Mouse (Mus musculus) ES-E14 (cell line): ENCODE measurements around the gene Ahdc1. TPM values are rescaled to one million over a fixed set of nuclear protein-coding genes. Genes with fewer than 3 reads are reported as not detected.

Source experiments
- DNase-seq: peaks from one replicate; pipeline ENCODE4 v3.0.0-alpha.2; 2013; ENCODE audit warnings: low read depth, low spot score
- H3K27ac ChIP-seq: 2 replicates; pipeline ENCODE4 v1.5.1; 2012; ENCODE audit warnings: low read depth, mild to moderate bottlenecking, low read length, moderate library complexity, mixed read lengths; ENCODE audit not compliant: poor library complexity, insufficient read depth, severe bottlenecking
- H3K36me3 ChIP-seq: 2 replicates; pipeline ENCODE4 v1.6.1; 2012; ENCODE audit warnings: mild to moderate bottlenecking, low read length, moderate library complexity, mixed read lengths; ENCODE audit not compliant: control insufficient read depth, poor library complexity, insufficient read depth, severe bottlenecking
- H3K4me1 ChIP-seq, 2 experiments: fragments of 150-350 bp in 1 of 2; sonication (generic) in 1 of 2; 2 replicates each; pipeline ENCODE4 v1.6.1; 2012; ENCODE audit warnings: low read length in 2 of 2, mild to moderate bottlenecking in 1 of 2, mixed read lengths in 1 of 2; ENCODE audit not compliant: control insufficient read depth in 2 of 2, insufficient read depth in 2 of 2, poor library complexity in 1 of 2
- H3K4me3 ChIP-seq, 2 experiments: fragments of 150-350 bp in 1 of 2; sonication (generic) in 1 of 2; 2 replicates each; pipeline ENCODE4 v1.5.1; 2012; ENCODE audit warnings: low read length in 2 of 2, low read depth in 1 of 2, mild to moderate bottlenecking in 1 of 2, mixed read lengths in 1 of 2; ENCODE audit not compliant: insufficient read depth in 1 of 2, poor library complexity in 1 of 2, severe bottlenecking in 1 of 2
- H3K9ac ChIP-seq: 2 replicates; pipeline ENCODE4 v1.6.1; 2012; ENCODE audit warnings: low read depth, mild to moderate bottlenecking, low read length, mixed read lengths; ENCODE audit not compliant: poor library complexity, insufficient read depth, severe bottlenecking
- H3K9me3 ChIP-seq: fragments of 150-350 bp; sonication (generic); 2 replicates; pipeline ENCODE4 v1.6.1; 2012; ENCODE audit warnings: low read depth, mild to moderate bottlenecking, low read length; ENCODE audit not compliant: control insufficient read depth, insufficient read depth
- CHD2 ChIP-seq: IDR thresholded peaks from 2 replicates; pipeline ENCODE4 v1.6.1; 2014; ENCODE audit warnings: mild to moderate bottlenecking, low read depth, low read length, inconsistent platforms
- HCFC1 ChIP-seq: IDR thresholded peaks from 2 replicates; pipeline ENCODE4 v1.6.1; 2012; ENCODE audit warnings: low read length, inconsistent platforms, borderline replicate concordance; ENCODE audit not compliant: insufficient read depth
- MAFK ChIP-seq: IDR thresholded peaks from 2 replicates; pipeline ENCODE4 v1.6.1; 2014; ENCODE audit warnings: mild to moderate bottlenecking, low read depth, low read length, inconsistent platforms; ENCODE audit not compliant: insufficient read depth
- ZC3H11A ChIP-seq: IDR thresholded peaks from 2 replicates; pipeline ENCODE4 v1.6.1; 2012; ENCODE audit warnings: low read depth, mild to moderate bottlenecking, inconsistent platforms, low read length, borderline replicate concordance
- ZNF384 ChIP-seq: IDR thresholded peaks from 2 replicates; pipeline ENCODE4 v1.6.1; 2012; ENCODE audit warnings: low read depth, low read length, inconsistent platforms
- in situ Hi-C, 2 experiments: fragments of 600-800 bp; cut with MboI; formaldehyde crosslinking; loops; one replicate each; pipeline ENCODE4 v1.15.1; 2025; ENCODE audit warnings: low sequenced_read_pairs in 2 of 2, inconsistent platforms in 1 of 2; ENCODE audit not compliant: unreplicated experiment in 2 of 2
- total RNA-seq: library from RNA; depleted of rRNA; stranded (reverse); fragments of 300-350 nt; gene quantifications from 2 replicates; pipeline ENCODE4 v1.2.3, GENCODE M21; 2012

The Ahdc1 gene
- total RNA-seq, 1 experiment: 61.8 TPM

GRCm38 (mm10) chr4:132982999-132983398 lies 28.1 kb upstream of the Ahdc1 start:
- Histone ChIP-seq H3K4me1 (peaks cover 8 to 31% of the 10 kb centered on the region in 2 experiments; a peak in 3 of 4 replicates), H3K27ac (no peak overlapping the region), H3K9ac (no peak overlapping the region), H3K36me3 (no peaks in the 10 kb centered on the region), H3K4me3 (no peak overlapping the region), H3K9me3 (no peaks in the 10 kb centered on the region)
- TF ChIP-seq MAFK (no peak), ZC3H11A (no peak), CHD2 (no peak), HCFC1 (no peak), ZNF384 (no peak)
- in situ Hi-C loops: no loop called here
- no peak for DNase-seq

GRCm38 (mm10) chr4:132983664-132984512 lies 27.2 kb upstream of the Ahdc1 start:
- no peak for DNase-seq
- Histone ChIP-seq H3K36me3 (no peaks in the 10 kb centered on the region), H3K27ac (peak overlapping the region; percentile 35), H3K9ac (no peak overlapping the region; the same call in 1 of the 2 replicates), H3K4me3 (no peak overlapping the region), H3K4me1 (peaks cover 8 to 33% of the 10 kb centered on the region in 2 experiments; a peak in 3 of 4 replicates), H3K9me3 (no peaks in the 10 kb centered on the region)
- in situ Hi-C loops: no loop called here
- TF ChIP-seq ZC3H11A (no peak), HCFC1 (no peak), CHD2 (no peak), ZNF384 (no peak), MAFK (no peak)

- H3K9ac ChIP-seq: no peak overlapping the region
- TF ChIP-seq MAFK (no peak), ZNF384 (peak; percentile 79), HCFC1 (no peak), ZC3H11A (no peak), CHD2 (no peak)
- no peak for DNase-seq
- H3K4me1 ChIP-seq: peaks cover 14 to 38% of the 10 kb centered on the region in 2 experiments
- H3K9me3 ChIP-seq: no peaks in the 10 kb centered on the region
- H3K4me3 ChIP-seq: no peak overlapping the region
- H3K36me3 ChIP-seq: no peaks in the 10 kb centered on the region
- H3K27ac ChIP-seq: peak overlapping the region; percentile 25; the same call in 1 of the 2 replicates
- in situ Hi-C loops: no loop called here
These were observed 22.3 kb upstream of the Ahdc1 start for GRCm38 (mm10) chr4:132988581-132989355.

GRCm38 (mm10) chr4:132993553-132993952 lies 17.5 kb upstream of the Ahdc1 start:
- H3K9me3 ChIP-seq: no peaks in the 10 kb centered on the region
- peaks cover 10 to 48% of the 10 kb centered on the region in 2 experiments for H3K4me1 ChIP-seq
- H3K4me3 ChIP-seq: no peak overlapping the region
- in situ Hi-C loops: loop anchor here in 1 of 2 experiments (5.0 kb wide), 1 partner anchor 46 kb away; no protein-coding TSS in a partner anchor
- DNase-seq: peak; percentile 72
- TF ChIP-seq ZNF384 (no peak), HCFC1 (no peak), MAFK (no peak), CHD2 (no peak)
- H3K27ac ChIP-seq: peak overlapping the region; percentile 92
- no peaks in the 10 kb centered on the region for H3K36me3 ChIP-seq
- H3K9ac ChIP-seq: no peak overlapping the region
